Mouse (Mus musculus) Patski (cell line): Measurements from ENCODE around the gene Pex7. TPM values are rescaled to one million over a fixed set of nuclear protein-coding genes. Genes with fewer than 3 reads are reported as not detected.

Experiments used
- ATAC-seq: fragments of 100-300 bp; one replicate; pipeline ENCODE4 v1.8.0; 2021
- CTCF ChIA-PET: fragments of 350-600 bp; sonication (Branson Sonifier 250); formaldehyde crosslinking; loops from one replicate; lab custom pipeline; 2022; ENCODE audit warnings: inconsistent platforms; lab: Charles Lee
- POLR2A ChIA-PET: fragments of 350-600 bp; sonication (Branson Sonifier 250); formaldehyde crosslinking; loops from one replicate; lab custom pipeline; 2022; ENCODE audit warnings: antibody characterized with exemption, inconsistent platforms; lab: Charles Lee
- DNase-seq: peaks from one replicate; pipeline ENCODE4 v3.0.0-alpha.2; 2011; ENCODE audit warnings: low read depth, low spot score
- H3K27me3 ChIP-seq: fragments of 371-371 bp; one replicate; pipeline ENCODE4 v1.5.1; 2021
- CTCF ChIP-seq: fragments of 100-300 bp; IDR thresholded peaks from one replicate; pipeline ENCODE4 v1.5.1; 2021
- in situ Hi-C: fragments of 300-500 bp; cut with MboI; formaldehyde crosslinking; loops from 3 replicates; pipeline ENCODE4 v1.11.1; 2018; ENCODE audit warnings: low pct_unique_long_range_greater_than_20kb, mixed read lengths
- polyA plus RNA-seq: library from polyadenylated mRNA; unstranded; gene quantifications from one replicate; pipeline ENCODE4 v1.2.3, GENCODE M21; 2021

Gene Pex7
- polyA plus RNA-seq, 1 experiment from 2014 or later, result 43.4 TPM

DNA sequence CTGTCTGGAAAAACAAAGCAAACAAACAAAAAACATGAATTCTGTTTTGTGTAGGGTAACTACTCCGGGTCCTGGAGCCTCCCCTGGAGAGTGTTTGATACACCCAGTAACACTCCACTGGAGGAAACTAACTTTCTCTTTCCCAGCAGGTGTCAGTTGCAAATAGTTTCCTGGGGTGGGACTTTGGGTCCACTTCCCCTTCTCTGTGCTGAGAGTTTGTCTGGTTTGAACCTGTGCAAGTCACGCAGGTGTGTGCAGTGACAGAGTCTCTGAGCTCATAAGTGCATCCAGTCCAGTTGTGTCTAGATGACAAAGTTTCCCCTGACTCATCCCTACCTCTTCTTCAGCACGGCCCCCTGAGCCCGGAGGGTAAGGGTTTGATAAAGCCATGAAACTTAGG, 6.3 kb upstream of the Pex7 start:
- in situ Hi-C loops, result no loop called here
- ATAC-seq, result no peak
- POLR2A ChIA-PET, result no interaction called here
- H3K27me3 ChIP-seq, result peaks cover 9% of the 10 kb centered on the region
- CTCF ChIA-PET, result interaction anchor here (0.8 to 1.9 kb wide), 2 partner anchors 9 to 211 kb away, joined by 3 to 5 read pairs; no protein-coding TSS in a partner anchor
- DNase-seq, result no peak
- no peak for TF ChIP-seq CTCF

DNA sequence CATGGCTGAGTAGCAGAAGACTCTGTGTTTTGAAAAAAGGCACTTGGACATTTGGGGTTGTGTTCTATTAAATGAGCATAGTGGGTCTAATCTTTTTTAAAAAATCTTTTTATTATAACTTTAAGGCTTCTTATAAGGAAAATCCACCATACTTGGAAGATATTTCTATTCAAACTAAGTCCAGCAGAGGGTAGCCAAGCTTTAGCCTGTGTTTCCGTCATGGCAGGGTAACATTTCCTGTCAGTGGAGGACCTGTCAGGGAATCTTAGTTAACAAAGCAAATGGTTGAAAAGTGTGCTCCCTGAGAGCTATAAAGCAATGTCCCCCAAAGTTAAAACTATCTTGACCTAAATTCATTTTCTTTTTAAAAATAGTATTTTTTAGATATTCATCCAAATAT, 4.1 kb upstream of the Pex7 start:
- ChIA-PET CTCF (interaction anchor here (1.0 to 3.6 kb wide), 5 partner anchors 10 to 212 kb away, joined by 3 to 13 read pairs (median 4); partner anchors contain the start of gene Map3k5), POLR2A (no interaction called here)
- peaks cover 9% of the 10 kb centered on the region for H3K27me3 ChIP-seq
- no peak for ATAC-seq
- peak; percentile 59 for TF ChIP-seq CTCF
- in situ Hi-C loops, result no loop called here
- no peak for DNase-seq

GRCm38 (mm10) chr10:19910516-19910915, 3.0 kb upstream of the Pex7 start:
- CTCF ChIA-PET, result interaction anchor here (1.5 to 3.6 kb wide), 4 partner anchors 9 to 213 kb away, joined by 3 to 13 read pairs (median 4); partner anchors contain the start of gene Map3k5
- POLR2A ChIA-PET, result interaction anchor here (0.6 kb wide), 1 partner anchor 139 kb away, joined by 3 read pairs; no protein-coding TSS in a partner anchor
- peaks cover 9% of the 10 kb centered on the region for H3K27me3 ChIP-seq
- DNase-seq (no peak), ATAC-seq (no peak)
- TF ChIP-seq CTCF, result no peak
- in situ Hi-C loops, result no loop called here

- ATAC-seq (no peak), DNase-seq (peak; percentile 17)
- CTCF ChIA-PET, result interaction anchor here (0.9 to 3.6 kb wide), 2 partner anchors 165 to 216 kb away, joined by 3 to 13 read pairs; no protein-coding TSS in a partner anchor
- no peaks in the 10 kb centered on the region for H3K27me3 ChIP-seq
- in situ Hi-C loops, result loop anchor here (5.0 kb wide), 1 partner anchor 219 kb away; no protein-coding TSS in a partner anchor
- POLR2A ChIA-PET, result no interaction called here
- TF ChIP-seq CTCF, result no peak
Measured at GRCm38 (mm10) chr10:19908076-19908475, 587 bp upstream of the Pex7 start.

- CTCF ChIA-PET, result interaction anchor here (0.8 to 2.2 kb wide), 4 partner anchors 11 to 202 kb away, joined by 3 to 6 read pairs (median 6); no protein-coding TSS in a partner anchor
- in situ Hi-C loops, result no loop called here
- TF ChIP-seq CTCF, result no peak
- H3K27me3 ChIP-seq, result no peaks in the 10 kb centered on the region
- no peak for DNase-seq
- no peak for ATAC-seq
- POLR2A ChIA-PET, result interaction anchor here (0.6 to 1.6 kb wide), 2 partner anchors 31 to 781 kb away, joined by 3 to 5 read pairs; no protein-coding TSS in a partner anchor
Measured at GRCm38 (mm10) chr10:19904077-19904820, 3.2 kb downstream of the Pex7 start.

- ChIA-PET POLR2A (no interaction called here), CTCF (interaction anchor here (0.9 to 1.4 kb wide), 4 partner anchors 9 to 192 kb away, joined by 3 read pairs; no protein-coding TSS in a partner anchor)
- H3K27me3 ChIP-seq, result no peaks in the 10 kb centered on the region
- no peak for TF ChIP-seq CTCF
- in situ Hi-C loops, result no loop called here
- ATAC-seq (no peak), DNase-seq (no peak)
Measured at GRCm38 (mm10) chr10:19901992-19902391, 5.5 kb downstream of the Pex7 start.

GRCm38 (mm10) chr10:19900191-19900590, 7.3 kb downstream of the Pex7 start:
- ChIA-PET POLR2A (no interaction called here), CTCF (no interaction called here)
- no peak for TF ChIP-seq CTCF
- ATAC-seq (no peak), DNase-seq (no peak)
- H3K27me3 ChIP-seq, result no peaks in the 10 kb centered on the region
- in situ Hi-C loops, result no loop called here

DNA sequence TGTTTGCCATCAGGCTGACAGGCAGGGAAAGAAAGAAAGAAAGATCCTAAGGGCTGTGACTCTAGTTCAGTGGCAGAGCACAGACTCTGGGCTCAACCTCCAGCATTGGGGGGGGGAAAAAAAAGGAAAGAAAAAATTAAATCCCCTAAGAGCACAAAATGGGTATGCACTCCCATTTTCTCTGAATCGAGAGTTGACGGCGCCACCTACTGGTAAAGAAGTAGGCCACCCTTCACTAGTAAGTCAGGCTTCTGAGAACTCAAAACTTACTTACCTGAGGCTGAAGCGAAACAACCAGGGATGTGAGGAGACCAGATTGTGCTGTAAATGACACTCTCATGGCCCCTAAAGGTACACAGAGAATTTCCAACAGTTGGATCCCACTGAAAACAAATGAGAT, 13.5 kb downstream of the Pex7 start:
- no peak for DNase-seq
- CTCF ChIA-PET, result no interaction called here
- no peaks in the 10 kb centered on the region for H3K27me3 ChIP-seq
- peak; percentile 81 for TF ChIP-seq CTCF
- POLR2A ChIA-PET, result interaction anchor here (0.5 kb wide), 1 partner anchor 158 kb away, joined by 4 read pairs; no protein-coding TSS in a partner anchor
- in situ Hi-C loops, result loop anchor here (5.0 kb wide), 2 partner anchors 192 to 652 kb away; no protein-coding TSS in a partner anchor
- ATAC-seq, result no peak

DNA sequence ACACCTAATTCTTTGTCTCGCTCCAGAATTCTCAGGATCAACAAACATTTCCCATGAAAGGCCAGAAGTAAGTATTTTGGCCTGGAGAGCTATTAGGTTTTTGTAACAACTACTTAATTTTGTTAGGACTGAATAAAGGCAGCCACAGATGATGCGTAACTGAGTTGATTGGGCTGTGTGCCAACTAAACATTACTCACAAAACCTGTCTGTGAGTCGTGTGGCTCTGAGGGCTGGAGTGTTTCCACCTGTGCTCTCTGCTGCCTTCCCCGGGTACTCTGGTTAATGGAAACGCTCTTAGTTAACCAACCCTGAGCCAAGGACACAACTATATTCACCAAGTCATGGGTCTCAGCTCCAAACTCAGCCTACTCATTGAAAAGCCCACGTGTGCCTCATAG, 14.3 kb downstream of the Pex7 start:
- in situ Hi-C loops, result loop anchor here (5.0 kb wide), 2 partner anchors 191 to 651 kb away; no protein-coding TSS in a partner anchor
- ATAC-seq, result no peak
- POLR2A ChIA-PET, result interaction anchor here (0.5 kb wide), 1 partner anchor 157 kb away, joined by 4 read pairs; no protein-coding TSS in a partner anchor
- no peak for TF ChIP-seq CTCF
- no peak for DNase-seq
- CTCF ChIA-PET, result interaction anchor here (2.0 to 2.1 kb wide), 2 partner anchors 12 to 185 kb away, joined by 6 to 8 read pairs; no protein-coding TSS in a partner anchor
- H3K27me3 ChIP-seq, result no peaks in the 10 kb centered on the region

DNA sequence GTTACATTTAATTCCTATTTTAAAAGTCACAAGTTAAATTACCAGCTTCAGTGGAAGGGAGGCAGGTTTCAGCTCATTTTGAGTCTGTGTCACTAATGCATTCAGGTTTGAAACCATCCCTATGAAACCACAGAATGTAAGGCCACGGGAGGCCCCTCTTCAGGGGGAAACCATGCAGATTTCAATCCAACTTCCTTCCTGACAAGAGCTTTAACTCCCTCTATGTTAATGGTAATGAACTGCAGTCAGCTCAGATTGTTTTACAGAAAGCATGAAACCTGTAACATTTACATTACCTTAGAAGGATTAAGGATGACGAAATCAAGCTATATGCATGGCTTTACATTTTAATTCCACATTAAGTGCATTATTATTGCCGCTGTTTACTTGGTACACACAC, 15.8 kb downstream of the Pex7 start:
- in situ Hi-C loops, result loop anchor here (5.0 kb wide), 2 partner anchors 189 to 649 kb away; no protein-coding TSS in a partner anchor
- no peak for TF ChIP-seq CTCF
- ATAC-seq (no peak), DNase-seq (no peak)
- H3K27me3 ChIP-seq, result no peaks in the 10 kb centered on the region
- ChIA-PET POLR2A (interaction anchor here (0.7 kb wide), 1 partner anchor 188 kb away, joined by 3 read pairs; no protein-coding TSS in a partner anchor), CTCF (interaction anchor here (0.9 to 2.1 kb wide), 9 partner anchors 9 to 189 kb away, joined by 3 to 9 read pairs (median 4); partner anchors contain the start of gene Il20ra)
